Mouse (Mus musculus) spleen, postnatal 10 days (tissue): ENCODE results near the gene Brd3.

Experiments used
- DNase-seq, 2 experiments: peaks; one replicate each; pipeline ENCODE4 v3.0.0; 2021 to 2022; ENCODE audit warnings: low spot score in 2 of 2

Gene Brd3

GRCm38 (mm10) chr2:27400083-27400482 lies 107.4 kb downstream of the Brd3 start:
- no peak for DNase-seq

- no peak for DNase-seq
These were observed 110.6 kb downstream of the Brd3 start for GRCm38 (mm10) chr2:27396656-27397440.
